Mouse (Mus musculus): ENCODE measurements around the gene 0610009B22Rik. TPM values are rescaled to one million over a fixed set of nuclear protein-coding genes. Genes with fewer than 3 reads are reported as not detected.

The 0610009B22Rik gene
- total and polyA plus RNA-seq, 3 experiments: 34.6 to 68.5 (median 41.8) TPM

- peak overlapping the region; percentile 79 for H3K27ac ChIP-seq (ENCODE audit: insufficient read depth, low read depth)
- peak overlapping the region; percentile 18 to 42 (median 42) for H3K4me3 ChIP-seq (replicated peaks in 1 of 3; ENCODE audit: low read depth in 2 of 3, low read length in 2 of 3, poor library complexity in 1 of 3)
- dilution Hi-C loops (cut with MboI; ENCODE audit: extremely low pct_ligation_motif_present, extremely low pct_unique_long_range_greater_than_20kb, low sequenced_read_pairs): no loop called here
- H3K79me2 ChIP-seq (replicated peaks; ENCODE audit: control insufficient read depth, extremely low read depth, insufficient read depth, poor library complexity, severe bottlenecking): peaks cover 9% of the 10 kb centered on the region; the same call in 1 of the 2 replicates
- peaks cover under 1 to 40% of the 10 kb centered on the region in 2 experiments for H3K36me3 ChIP-seq (replicated peaks in 1 of 2; ENCODE audit: control insufficient read depth in 1 of 2, insufficient read depth in 1 of 2, low read length in 1 of 2)
- peaks cover 3 to 75% of the 10 kb centered on the region in 2 experiments; a peak in 2 of 4 replicates for H3K4me1 ChIP-seq (ENCODE audit: control insufficient read depth in 1 of 2, insufficient read depth in 2 of 2)
- no peaks in the 10 kb centered on the region for H3K9me3 ChIP-seq (replicated peaks; ENCODE audit: low read length)
- in situ Hi-C loops (cut with MboI; ENCODE audit: low pct_ligation_motif_present, low pct_unique_long_range_greater_than_20kb, low sequenced_read_pairs): no loop called here
- peak; percentile 88 for DNase-seq (ENCODE audit: extremely low read depth)
- no peaks in the 10 kb centered on the region for H3K27me3 ChIP-seq (replicated peaks)
- H3K4me2 ChIP-seq (ENCODE audit: insufficient read depth, low read depth, poor library complexity, severe bottlenecking): peak overlapping the region; percentile 81
- TF ChIP-seq EP300 (IDR thresholded peaks at IDR 0.05; ENCODE audit: low read length) (peak; percentile 75), MAX (IDR thresholded peaks at IDR 0.05; ENCODE audit: low read length) (0 out of 2 replicates have a peak, but pooled peaks have one; percentile 28), HCFC1 (IDR thresholded peaks at IDR 0.05; ENCODE audit: low read depth, low read length) (peak; percentile 39; the same call in 1 of the 2 replicates), RCOR1 (conservative IDR thresholded peaks at IDR 0.05; ENCODE audit: low read depth, low read length) (no peak), CHD2 (IDR thresholded peaks at IDR 0.05; ENCODE audit: low read length) (no peak), POLR2AphosphoS2 (IDR thresholded peaks at IDR 0.05; ENCODE audit: low read depth, low read length) (peak; percentile 67; the same call in 1 of the 2 replicates), KAT2A (IDR thresholded peaks at IDR 0.05; ENCODE audit: insufficient replicate concordance, low read length) (no peak), ETS1 (conservative IDR thresholded peaks at IDR 0.05; ENCODE audit: low read depth, low read length) (peak; percentile 48; the same call in 1 of the 2 replicates), CHD1 (IDR thresholded peaks at IDR 0.05; ENCODE audit: low read depth, low read length) (0 out of 2 replicates have a peak, but pooled peaks have one; percentile 50), PAX5 (IDR thresholded peaks at IDR 0.05; ENCODE audit: low read length) (no peak), UBTF (IDR thresholded peaks at IDR 0.05; ENCODE audit: low read depth, low read length) (peak; percentile 82), SIN3A (IDR thresholded peaks at IDR 0.05; ENCODE audit: low read length) (peak; percentile 66), JUN (IDR thresholded peaks at IDR 0.05; ENCODE audit: insufficient read depth, low read depth, low read length) (no peak), RAD21 (IDR thresholded peaks at IDR 0.05; ENCODE audit: low read depth, low read length) (no peak; the same call in 1 of the 2 replicates), NELFE (IDR thresholded peaks at IDR 0.05; ENCODE audit: low read depth, low read length) (peak; percentile 52; the same call in 1 of the 2 replicates), USF2 (conservative IDR thresholded peaks at IDR 0.05; ENCODE audit: low read depth, low read length) (no peak), TBP (conservative IDR thresholded peaks at IDR 0.05; ENCODE audit: low read depth, low read length) (peak; percentile 85; the same call in 1 of the 2 replicates), E2F4 (IDR thresholded peaks at IDR 0.05; ENCODE audit: insufficient replicate concordance, low read depth, low read length) (no peak), ELF1 (IDR thresholded peaks at IDR 0.05; ENCODE audit: low read depth, low read length) (peak; percentile 82), ZMIZ1 (IDR thresholded peaks at IDR 0.05; ENCODE audit: low read depth, low read length) (peak; percentile 41; the same call in 1 of the 2 replicates), TCF12 (IDR thresholded peaks at IDR 0.05; ENCODE audit: low read depth, low read length) (peak; percentile 79; the same call in 1 of the 2 replicates), POLR2A (IDR thresholded peaks at IDR 0.05; ENCODE audit: low read depth, low read length) (peak; percentile 88), IRF4 (IDR thresholded peaks at IDR 0.05; ENCODE audit: low read depth, low read length) (peak; percentile 92), BHLHE40 (IDR thresholded peaks at IDR 0.05; ENCODE audit: low read depth, low read length) (peak; percentile 48), SMC3 (IDR thresholded peaks at IDR 0.05; ENCODE audit: low read depth, low read length) (no peak), MYC (IDR thresholded peaks at IDR 0.05; ENCODE audit: low read depth, low read length) (peak; percentile 72; the same call in 1 of the 2 replicates)
- H3K9ac ChIP-seq (ENCODE audit: insufficient read depth, low read depth): peak overlapping the region; percentile 33
Observed at GRCm38 (mm10) chr11:51637971-51638414, 50.7 kb downstream of the 0610009B22Rik start.
